Mouse (Mus musculus) stomach, embryonic 14.5 days (tissue): Measurements from ENCODE around the gene Zfp462. TPM values are rescaled to one million over a fixed set of nuclear protein-coding genes. Genes with fewer than 3 reads are reported as not detected.

Experiments used
- ATAC-seq: fragments of 200-750 bp; cut with Nextera tagmentation; 2 replicates; pipeline ENCODE4 v1.8.0; 2017; ENCODE audit warnings: low read depth, moderate TSS enrichment; ENCODE audit not compliant: insufficient number of reproducible peaks, insufficient read depth, low FRiP score
- H3K27ac ChIP-seq: fragments of 300-500 bp; sonication (generic); 2 replicates; pipeline ENCODE4 v1.5.1; 2014; ENCODE audit warnings: mild to moderate bottlenecking, low read length, moderate library complexity, mixed read lengths
- H3K27me3 ChIP-seq: fragments of 300-500 bp; sonication (generic); 2 replicates; pipeline ENCODE4 v1.6.1; 2014; ENCODE audit warnings: low read length, control low read depth, mixed read lengths; ENCODE audit not compliant: control insufficient read depth, insufficient read depth
- H3K36me3 ChIP-seq: fragments of 300-500 bp; sonication (generic); 2 replicates; pipeline ENCODE4 v1.6.1; 2014; ENCODE audit warnings: mild to moderate bottlenecking, control low read depth, low read length, moderate library complexity, mixed read lengths; ENCODE audit not compliant: control insufficient read depth, insufficient read depth
- H3K4me1 ChIP-seq: fragments of 300-500 bp; sonication (generic); 2 replicates; pipeline ENCODE4 v1.6.1; 2014; ENCODE audit warnings: low read length, control low read depth, mixed read lengths; ENCODE audit not compliant: control insufficient read depth, insufficient read depth
- H3K4me2 ChIP-seq: fragments of 300-500 bp; sonication (generic); replicated peaks from 2 replicates; pipeline ENCODE4 v1.6.1; 2014; ENCODE audit warnings: low read depth, low read length, control low read depth
- H3K4me3 ChIP-seq: fragments of 300-500 bp; sonication (generic); 2 replicates; pipeline ENCODE4 v1.5.1; 2014; ENCODE audit warnings: low read depth, low read length, control low read depth
- H3K9ac ChIP-seq: fragments of 300-500 bp; sonication (generic); replicated peaks from 2 replicates; pipeline ENCODE4 v1.6.1; 2014; ENCODE audit warnings: low read depth, mild to moderate bottlenecking, control low read depth, low read length, moderate library complexity, mixed read lengths
- H3K9me3 ChIP-seq: fragments of 300-500 bp; sonication (generic); 2 replicates; pipeline ENCODE4 v1.6.1; 2016; ENCODE audit warnings: low read depth, low read length, control low read depth; ENCODE audit not compliant: control insufficient read depth
- WGBS: fragments of 180-500 bp; shearing (Covaris S2); extraction: QIAGEN DNeasy Blood & Tissue Kit; methylation state at CpG from one replicate; pipeline ENCODE4 v1.1.7; 2014; 5-methylcytosine and 5-hydroxymethylcytosine counted together
- polyA plus RNA-seq: library from polyadenylated mRNA; unstranded; fragments of >200 nt; fragmentation: Nextera tagmentation; extraction: Ambion mirVana; gene quantifications from 2 replicates; pipeline ENCODE4 v1.2.1, GENCODE M21; 2014

Zfp462 gene
- polyA plus RNA-seq, 1 experiment from 2014 or later: 6.9 TPM

- peaks cover 21% of the 10 kb centered on the region for H3K36me3 ChIP-seq
- peaks cover 2% of the 10 kb centered on the region; the same call in 1 of the 2 replicates for H3K4me1 ChIP-seq
- no peak overlapping the region for H3K9ac ChIP-seq
- no peaks in the 10 kb centered on the region for H3K9me3 ChIP-seq
- no peaks in the 10 kb centered on the region for H3K27me3 ChIP-seq
- H3K27ac ChIP-seq: no peak overlapping the region
- H3K4me3 ChIP-seq: no peak overlapping the region
- 53% methylated on average over 16 of the region's 16 CpGs for WGBS
- peak; percentile 56; the same call in 1 of the 2 replicates for ATAC-seq
- H3K4me2 ChIP-seq: no peak overlapping the region
These were observed 133.3 kb downstream of the Zfp462 start for GRCm38 (mm10) chr4:55077902-55078716.

DNA sequence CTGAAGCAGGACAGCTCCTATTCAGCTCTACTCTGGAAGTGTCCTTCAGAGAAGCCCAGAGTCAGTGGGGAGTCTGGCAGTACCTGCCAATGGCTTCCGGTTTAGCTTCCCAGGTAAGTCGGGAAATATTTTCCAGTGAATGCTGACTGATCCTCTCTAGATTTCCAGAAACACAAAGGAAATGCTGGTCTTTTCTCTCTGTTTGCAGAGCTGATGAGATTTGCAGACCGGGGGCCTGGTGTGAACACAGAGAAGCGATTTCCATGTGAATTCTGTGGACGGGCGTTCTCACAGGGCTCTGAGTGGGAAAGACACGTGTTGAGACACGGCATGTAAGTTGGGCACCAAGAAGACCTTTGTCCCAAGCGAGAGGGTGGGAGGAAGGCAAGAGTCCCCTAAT lies 134.2 kb downstream of the Zfp462 start:
- Histone ChIP-seq H3K27ac (no peak overlapping the region), H3K27me3 (no peaks in the 10 kb centered on the region)
- WGBS: 92% methylated on average over 9 of the region's 9 CpGs

DNA sequence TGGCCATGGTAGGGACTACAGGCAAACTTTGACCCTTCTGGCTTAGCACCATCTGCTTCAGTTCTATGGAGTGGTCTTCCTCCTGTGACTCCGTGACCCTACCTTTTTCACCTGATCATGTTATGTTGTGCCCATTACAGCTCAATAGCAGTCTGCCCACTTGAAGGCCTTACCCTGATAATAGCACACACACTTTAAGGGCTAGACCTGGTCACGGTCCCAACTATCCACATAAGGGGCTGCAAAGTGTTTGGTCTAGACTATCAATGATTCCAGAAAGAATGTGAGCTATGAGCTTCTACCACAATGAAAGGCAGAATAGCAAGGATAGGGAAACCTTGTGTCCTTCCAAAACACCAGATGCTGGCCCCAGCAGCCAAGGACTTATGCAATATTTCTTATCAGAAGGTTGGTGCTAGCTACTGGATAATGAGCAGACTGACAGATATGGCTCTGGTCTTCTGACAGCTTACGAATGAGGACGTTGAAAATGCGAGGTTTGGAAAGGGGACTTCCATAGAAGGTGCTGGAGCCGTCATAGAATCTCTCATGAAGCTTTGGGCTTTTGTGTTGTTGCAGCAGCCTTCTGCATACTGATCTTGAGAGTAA lies 139.3 kb downstream of the Zfp462 start:
- Histone ChIP-seq H3K27me3 (no peaks in the 10 kb centered on the region), H3K9me3 (no peaks in the 10 kb centered on the region), H3K4me1 (no peaks in the 10 kb centered on the region), H3K4me2 (no peak overlapping the region), H3K9ac (no peak overlapping the region), H3K36me3 (peaks cover 17% of the 10 kb centered on the region; the same call in 1 of the 2 replicates), H3K4me3 (no peak overlapping the region), H3K27ac (no peak overlapping the region)
- no peak for ATAC-seq
- 91% methylated on average over 6 of the region's 6 CpGs for WGBS

More for the DNA sequence above, 134.2 kb downstream of the Zfp462 start:
- Histone ChIP-seq H3K9me3 (no peaks in the 10 kb centered on the region), H3K4me3 (no peak overlapping the region), H3K4me1 (peaks cover 2% of the 10 kb centered on the region; the same call in 1 of the 2 replicates), H3K4me2 (no peak overlapping the region), H3K9ac (no peak overlapping the region), H3K36me3 (peaks cover 17% of the 10 kb centered on the region; the same call in 1 of the 2 replicates)
- no peak for ATAC-seq

DNA sequence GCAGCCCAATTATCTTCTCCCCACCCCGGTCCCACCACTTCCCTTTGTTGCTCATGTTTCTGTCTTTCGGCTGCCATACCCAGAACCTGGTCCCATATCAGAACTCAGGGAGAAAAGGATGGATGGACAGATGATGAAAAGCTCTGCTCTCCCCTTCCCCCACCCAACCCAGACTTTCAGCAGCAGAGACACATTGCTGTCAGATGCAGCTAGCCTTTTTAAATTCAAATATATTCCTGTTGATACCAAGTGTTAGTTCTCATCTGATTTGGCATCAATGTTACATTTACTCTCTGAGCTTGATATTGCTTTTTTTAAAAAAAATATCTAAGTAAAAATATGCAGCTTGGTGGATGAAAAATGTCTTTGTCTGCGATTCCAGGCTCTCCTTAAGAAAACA lies 143.3 kb downstream of the Zfp462 start:
- H3K36me3 ChIP-seq: no peaks in the 10 kb centered on the region; the same call in 1 of the 2 replicates
- no peak for ATAC-seq

GRCm38 (mm10) chr4:55088922-55089321 lies 144.1 kb downstream of the Zfp462 start:
- Histone ChIP-seq H3K27me3 (no peaks in the 10 kb centered on the region), H3K9me3 (no peaks in the 10 kb centered on the region), H3K4me2 (no peak overlapping the region), H3K4me1 (no peaks in the 10 kb centered on the region), H3K4me3 (no peak overlapping the region), H3K9ac (no peak overlapping the region), H3K27ac (no peak overlapping the region), H3K36me3 (no peaks in the 10 kb centered on the region)
- no peak for ATAC-seq
- WGBS: 37% methylated on average over 6 of the region's 6 CpGs

More for the DNA sequence above, 143.3 kb downstream of the Zfp462 start:
- Histone ChIP-seq H3K27ac (no peak overlapping the region), H3K4me2 (no peak overlapping the region), H3K9me3 (no peaks in the 10 kb centered on the region), H3K9ac (no peak overlapping the region), H3K27me3 (no peaks in the 10 kb centered on the region), H3K4me3 (no peak overlapping the region), H3K4me1 (no peaks in the 10 kb centered on the region)
- WGBS: 75% methylated on average over 3 of the region's 3 CpGs

DNA sequence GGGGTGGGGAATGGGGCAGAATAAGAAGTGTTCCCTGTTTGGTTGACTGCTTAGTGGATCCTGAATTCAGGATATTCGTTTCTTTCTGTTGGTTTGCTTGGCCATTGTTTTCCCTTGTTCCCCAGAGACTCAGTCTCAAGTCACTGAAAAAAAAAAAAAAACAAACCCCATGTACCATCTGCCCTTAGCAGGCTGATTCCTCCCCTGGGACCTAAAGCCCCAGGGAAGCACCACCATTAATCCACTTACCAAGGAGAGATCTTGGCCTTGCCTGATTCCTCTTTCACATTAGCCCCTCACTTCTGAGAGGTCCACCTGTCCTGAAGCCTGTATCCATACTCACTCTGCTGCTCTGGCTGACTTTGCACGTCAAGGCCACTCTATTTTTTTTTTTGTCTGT lies 152.3 kb downstream of the Zfp462 start:
- H3K9me3 ChIP-seq: no peaks in the 10 kb centered on the region
- no peak overlapping the region for H3K4me3 ChIP-seq
- 49% methylated on average over 2 of the region's 2 CpGs for WGBS
- H3K4me1 ChIP-seq: no peaks in the 10 kb centered on the region
- ATAC-seq: no peak
- H3K27me3 ChIP-seq: no peaks in the 10 kb centered on the region
- no peak overlapping the region for H3K27ac ChIP-seq
- no peak overlapping the region for H3K9ac ChIP-seq
- H3K4me2 ChIP-seq: no peak overlapping the region
- H3K36me3 ChIP-seq: no peaks in the 10 kb centered on the region

GRCm38 (mm10) chr4:55098366-55098765 lies 153.5 kb downstream of the Zfp462 start:
- no peak overlapping the region for H3K9ac ChIP-seq
- H3K4me1 ChIP-seq: no peaks in the 10 kb centered on the region
- ATAC-seq: no peak
- H3K4me3 ChIP-seq: no peak overlapping the region
- H3K9me3 ChIP-seq: no peaks in the 10 kb centered on the region
- no peaks in the 10 kb centered on the region for H3K36me3 ChIP-seq
- no peak overlapping the region for H3K4me2 ChIP-seq
- 65% methylated on average over 6 of the region's 6 CpGs for WGBS
- H3K27me3 ChIP-seq: no peaks in the 10 kb centered on the region
- H3K27ac ChIP-seq: no peak overlapping the region

GRCm38 (mm10) chr4:55100851-55101250 lies 156.0 kb downstream of the Zfp462 start:
- Histone ChIP-seq H3K27ac (no peak overlapping the region), H3K36me3 (no peaks in the 10 kb centered on the region), H3K4me2 (no peak overlapping the region), H3K4me3 (no peak overlapping the region), H3K4me1 (no peaks in the 10 kb centered on the region), H3K9ac (no peak overlapping the region), H3K27me3 (no peaks in the 10 kb centered on the region), H3K9me3 (no peaks in the 10 kb centered on the region)
- WGBS: 57% methylated on average over 2 of the region's 2 CpGs
- ATAC-seq: no peak
